Mouse (Mus musculus): ENCODE data around the gene Rab11fip3. TPM values are rescaled to one million over a fixed set of nuclear protein-coding genes. Genes with fewer than 3 reads are reported as not detected.
A peak's percentile ranks its signal among the peaks of the same experiment; 100 is the strongest.

Gene Rab11fip3
- polyA plus RNA-seq, 1 experiment from 2014 or later = 43.1 TPM

- Histone ChIP-seq H3K36me3 (peaks cover 40% of the 10 kb centered on the region), H3K9ac (replicated peaks) (no peak overlapping the region), H3K4me1 (peaks cover 5% of the 10 kb centered on the region), H3K4me3 (no peak overlapping the region), H3K4me2 (replicated peaks) (no peak overlapping the region), H3K27me3 (peaks cover 24% of the 10 kb centered on the region), H3K27ac (replicated peaks) (no peak overlapping the region), H3K9me3 (no peaks in the 10 kb centered on the region)
- ATAC-seq (ENCODE audit: low FRiP score, low read depth) = no peak
- 86% methylated on average over 7 of the region's 7 CpGs for WGBS
Measured at GRCm38 (mm10) chr17:25956631-25957030, 112.7 kb downstream of the Rab11fip3 start.

GRCm38 (mm10) chr17:25956201-25956600 lies 113.2 kb downstream of the Rab11fip3 start:
- peaks cover 35% of the 10 kb centered on the region for H3K36me3 ChIP-seq
- 82% methylated on average over 7 of the region's 7 CpGs for WGBS
- H3K27ac ChIP-seq (replicated peaks) = no peak overlapping the region
- H3K4me3 ChIP-seq = no peak overlapping the region
- H3K27me3 ChIP-seq = peaks cover 29% of the 10 kb centered on the region
- ATAC-seq (ENCODE audit: low FRiP score, low read depth) = no peak
- peak overlapping the region; percentile 16; the same call in 1 of the 2 replicates for H3K9ac ChIP-seq (replicated peaks)
- no peaks in the 10 kb centered on the region for H3K9me3 ChIP-seq
- H3K4me2 ChIP-seq (replicated peaks) = no peak overlapping the region
- peaks cover 8% of the 10 kb centered on the region for H3K4me1 ChIP-seq

- Histone ChIP-seq H3K4me3 (no peak overlapping the region), H3K9me3 (no peaks in the 10 kb centered on the region), H3K27me3 (peaks cover 33% of the 10 kb centered on the region), H3K4me1 (peaks cover 8% of the 10 kb centered on the region), H3K27ac (replicated peaks) (no peak overlapping the region), H3K9ac (replicated peaks) (peak overlapping the region; percentile 16; the same call in 1 of the 2 replicates), H3K36me3 (peaks cover 31% of the 10 kb centered on the region), H3K4me2 (replicated peaks) (no peak overlapping the region)
- 74% methylated on average over 3 of the region's 3 CpGs for WGBS
- no peak for ATAC-seq (ENCODE audit: low FRiP score, low read depth)
Measured at GRCm38 (mm10) chr17:25955736-25956135, 113.6 kb downstream of the Rab11fip3 start.

- peaks cover 8% of the 10 kb centered on the region for H3K4me1 ChIP-seq
- ATAC-seq (ENCODE audit: low FRiP score, low read depth) = no peak
- no peak overlapping the region for H3K27ac ChIP-seq (replicated peaks)
- H3K4me2 ChIP-seq (replicated peaks) = no peak overlapping the region
- no peaks in the 10 kb centered on the region for H3K9me3 ChIP-seq
- H3K4me3 ChIP-seq = no peak overlapping the region
- peaks cover 21% of the 10 kb centered on the region; the same call in 1 of the 2 replicates for H3K36me3 ChIP-seq
- peaks cover 44% of the 10 kb centered on the region for H3K27me3 ChIP-seq
- no peak overlapping the region for H3K9ac ChIP-seq (replicated peaks)
- 100% methylated on average over 1 of the region's 2 CpGs for WGBS
Measured at GRCm38 (mm10) chr17:25954671-25955070, 114.7 kb downstream of the Rab11fip3 start.

GRCm38 (mm10) chr17:25953161-25953560 lies 116.2 kb downstream of the Rab11fip3 start:
- H3K27ac ChIP-seq (replicated peaks) = no peak overlapping the region
- 78% methylated on average over 5 of the region's 5 CpGs for WGBS
- H3K9me3 ChIP-seq = no peaks in the 10 kb centered on the region
- H3K4me1 ChIP-seq = peaks cover 8% of the 10 kb centered on the region
- no peak overlapping the region for H3K9ac ChIP-seq (replicated peaks)
- H3K27me3 ChIP-seq = peaks cover 46% of the 10 kb centered on the region
- 0 out of 2 replicates have a peak, but pooled peaks cover 10% of the 10 kb centered on the region for H3K36me3 ChIP-seq
- no peak for ATAC-seq (ENCODE audit: low FRiP score, low read depth)
- H3K4me3 ChIP-seq = no peak overlapping the region
- no peak overlapping the region for H3K4me2 ChIP-seq (replicated peaks)

GRCm38 (mm10) chr17:25951803-25952623 lies 117.3 kb downstream of the Rab11fip3 start, which contains the start of gene A930017K11Rik:
TSS of gene A930017K11Rik (minus strand) at chr17:25952565.
- Histone ChIP-seq H3K4me3 (peak within 1 kb of the TSS; percentile 32), H3K36me3 (no peaks in the 10 kb centered on the region), H3K4me2 (replicated peaks) (peak within 1 kb of the TSS; percentile 43), H3K27ac (replicated peaks) (no peak within 1 kb of the TSS), H3K9ac (replicated peaks) (no peak within 1 kb of the TSS), H3K27me3 (peaks cover 46% of the 10 kb centered on the region), H3K9me3 (no peaks in the 10 kb centered on the region), H3K4me1 (peaks cover 8% of the 10 kb centered on the region)
- WGBS = under 1% methylated on average over 58 of the region's 58 CpGs
- no peak for ATAC-seq (ENCODE audit: low FRiP score, low read depth)

- Histone ChIP-seq H3K27ac (replicated peaks) (no peak overlapping the region), H3K9me3 (no peaks in the 10 kb centered on the region), H3K4me1 (peaks cover 8% of the 10 kb centered on the region), H3K36me3 (no peaks in the 10 kb centered on the region), H3K9ac (replicated peaks) (no peak overlapping the region), H3K4me2 (replicated peaks) (peak overlapping the region; percentile 43), H3K4me3 (peak overlapping the region; percentile 32), H3K27me3 (peaks cover 46% of the 10 kb centered on the region)
- 1% methylated on average over 33 of the region's 33 CpGs for WGBS
- ATAC-seq (ENCODE audit: low FRiP score, low read depth) = no peak
Measured at GRCm38 (mm10) chr17:25951225-25951802, 118.0 kb downstream of the Rab11fip3 start.

GRCm38 (mm10) chr17:25950706-25951105 lies 118.6 kb downstream of the Rab11fip3 start:
- no peaks in the 10 kb centered on the region for H3K36me3 ChIP-seq
- H3K4me1 ChIP-seq = peaks cover 8% of the 10 kb centered on the region
- no peak overlapping the region for H3K9ac ChIP-seq (replicated peaks)
- H3K4me3 ChIP-seq = no peak overlapping the region
- no peaks in the 10 kb centered on the region for H3K9me3 ChIP-seq
- no peak for ATAC-seq (ENCODE audit: low FRiP score, low read depth)
- H3K4me2 ChIP-seq (replicated peaks) = no peak overlapping the region
- H3K27ac ChIP-seq (replicated peaks) = no peak overlapping the region
- H3K27me3 ChIP-seq = peaks cover 46% of the 10 kb centered on the region
- WGBS = 14% methylated on average over 3 of the region's 3 CpGs

- Histone ChIP-seq H3K4me1 (peaks cover 8% of the 10 kb centered on the region), H3K9ac (replicated peaks) (no peak overlapping the region), H3K4me3 (no peak overlapping the region), H3K27ac (replicated peaks) (no peak overlapping the region), H3K27me3 (peaks cover 50% of the 10 kb centered on the region), H3K4me2 (replicated peaks) (no peak overlapping the region), H3K36me3 (no peaks in the 10 kb centered on the region), H3K9me3 (no peaks in the 10 kb centered on the region)
- ATAC-seq (ENCODE audit: low FRiP score, low read depth) = no peak
- WGBS = 80% methylated on average over 5 of the region's 5 CpGs
Measured at GRCm38 (mm10) chr17:25949981-25950380, 119.4 kb downstream of the Rab11fip3 start.

GRCm38 (mm10) chr17:25948051-25948450 lies 121.3 kb downstream of the Rab11fip3 start:
- Histone ChIP-seq H3K9me3 (no peaks in the 10 kb centered on the region), H3K27me3 (peaks cover 40% of the 10 kb centered on the region), H3K36me3 (no peaks in the 10 kb centered on the region), H3K4me1 (peaks cover 8% of the 10 kb centered on the region), H3K4me3 (no peak overlapping the region), H3K27ac (replicated peaks) (no peak overlapping the region), H3K4me2 (replicated peaks) (no peak overlapping the region), H3K9ac (replicated peaks) (no peak overlapping the region)
- no peak for ATAC-seq (ENCODE audit: low FRiP score, low read depth)
- WGBS = 72% methylated on average over 8 of the region's 8 CpGs

- Histone ChIP-seq H3K9me3 (no peaks in the 10 kb centered on the region), H3K9ac (replicated peaks) (no peak overlapping the region), H3K27ac (replicated peaks) (no peak overlapping the region), H3K27me3 (peaks cover 35% of the 10 kb centered on the region), H3K4me2 (replicated peaks) (no peak overlapping the region), H3K36me3 (no peaks in the 10 kb centered on the region), H3K4me3 (no peak overlapping the region), H3K4me1 (peaks cover 8% of the 10 kb centered on the region)
- no peak for ATAC-seq (ENCODE audit: low FRiP score, low read depth)
- WGBS = 96% methylated on average over 4 of the region's 4 CpGs
Measured at GRCm38 (mm10) chr17:25947576-25947975, 121.8 kb downstream of the Rab11fip3 start.

GRCm38 (mm10) chr17:25946891-25947290 lies 122.5 kb downstream of the Rab11fip3 start:
- peaks cover 29% of the 10 kb centered on the region for H3K27me3 ChIP-seq
- no peaks in the 10 kb centered on the region for H3K9me3 ChIP-seq
- WGBS = 79% methylated on average over 8 of the region's 8 CpGs
- no peak overlapping the region for H3K4me2 ChIP-seq (replicated peaks)
- no peak overlapping the region for H3K4me3 ChIP-seq
- ATAC-seq (ENCODE audit: low FRiP score, low read depth) = no peak
- no peaks in the 10 kb centered on the region for H3K36me3 ChIP-seq
- no peak overlapping the region for H3K27ac ChIP-seq (replicated peaks)
- H3K4me1 ChIP-seq = peaks cover 6% of the 10 kb centered on the region
- H3K9ac ChIP-seq (replicated peaks) = no peak overlapping the region

All from midbrain, embryonic 12.5 days (tissue).